Mouse (Mus musculus): ENCODE results near the gene Xrn1. TPM values are rescaled to one million over a fixed set of nuclear protein-coding genes. Genes with fewer than 3 reads are reported as not detected.
"Not testable (repeated sequence)": the region's sequence is repeated elsewhere in the genome, so short reads cannot be mapped to it uniquely, and the experiment has no call there.

Gene Xrn1
- polyA plus RNA-seq, 1 experiment: 16.9 TPM

- 85% methylated on average over 2 of the region's 2 CpGs for WGBS
- TF ChIP-seq CTCF (IDR thresholded peaks at IDR 0.05; ENCODE audit: control insufficient read depth, insufficient read depth, low read length) (no peak), POLR2A (IDR thresholded peaks at IDR 0.05; ENCODE audit: borderline replicate concordance, control insufficient read depth, low read depth, low read length) (no peak)
- H3K4me1 ChIP-seq (ENCODE audit: control insufficient read depth, insufficient read depth, low read length): no peaks in the 10 kb centered on the region
- no peak overlapping the region for H3K27ac ChIP-seq (ENCODE audit: control insufficient read depth, insufficient read depth, low read depth, low read length, poor library complexity)
- H3K4me3 ChIP-seq (replicated peaks; ENCODE audit: control insufficient read depth, low read depth, low read length): no peak overlapping the region
Observed at GRCm38 (mm10) chr9:96063083-96063802, 108.7 kb downstream of the Xrn1 start.

GRCm38 (mm10) chr9:96063803-96064475 is 109.4 kb downstream of the Xrn1 start:
- no peak for TF ChIP-seq CTCF (IDR thresholded peaks at IDR 0.05; ENCODE audit: control insufficient read depth, insufficient read depth, low read length)
- 69% methylated on average over 5 of the region's 5 CpGs for WGBS
- Histone ChIP-seq H3K4me1 (ENCODE audit: control insufficient read depth, insufficient read depth, low read length) (no peaks in the 10 kb centered on the region), H3K4me3 (replicated peaks; ENCODE audit: control insufficient read depth, low read depth, low read length) (no peak overlapping the region), H3K27ac (ENCODE audit: control insufficient read depth, insufficient read depth, low read depth, low read length, poor library complexity) (no peak overlapping the region)

- Histone ChIP-seq H3K4me1 (ENCODE audit: control insufficient read depth, insufficient read depth, low read length) (no peaks in the 10 kb centered on the region), H3K4me3 (replicated peaks; ENCODE audit: control insufficient read depth, low read depth, low read length) (no peak overlapping the region), H3K27ac (ENCODE audit: control insufficient read depth, insufficient read depth, low read depth, low read length, poor library complexity) (no peak overlapping the region)
- WGBS: 50% methylated on average over 2 of the region's 2 CpGs
- TF ChIP-seq CTCF (IDR thresholded peaks at IDR 0.05; ENCODE audit: control insufficient read depth, insufficient read depth, low read length) (no peak), POLR2A (IDR thresholded peaks at IDR 0.05; ENCODE audit: borderline replicate concordance, control insufficient read depth, low read depth, low read length) (no peak)
Observed at GRCm38 (mm10) chr9:96067507-96067906, 112.9 kb downstream of the Xrn1 start.

- H3K4me3 ChIP-seq (replicated peaks; ENCODE audit: control insufficient read depth, low read depth, low read length): no peak overlapping the region
- 92% methylated on average over 13 of the region's 13 CpGs for WGBS
- H3K27ac ChIP-seq (ENCODE audit: control insufficient read depth, insufficient read depth, low read depth, low read length, poor library complexity): no peak overlapping the region
- TF ChIP-seq POLR2A (IDR thresholded peaks at IDR 0.05; ENCODE audit: borderline replicate concordance, control insufficient read depth, low read depth, low read length) (no peak), CTCF (IDR thresholded peaks at IDR 0.05; ENCODE audit: control insufficient read depth, insufficient read depth, low read length) (no peak)
- H3K4me1 ChIP-seq (ENCODE audit: control insufficient read depth, insufficient read depth, low read length): no peaks in the 10 kb centered on the region
Observed at GRCm38 (mm10) chr9:96078752-96079315, 124.3 kb downstream of the Xrn1 start.

- Histone ChIP-seq H3K4me3 (replicated peaks; ENCODE audit: control insufficient read depth, low read depth, low read length) (no peak overlapping the region), H3K27ac (ENCODE audit: control insufficient read depth, insufficient read depth, low read depth, low read length, poor library complexity) (no peak overlapping the region), H3K4me1 (ENCODE audit: control insufficient read depth, insufficient read depth, low read length) (no peaks in the 10 kb centered on the region)
- TF ChIP-seq CTCF (IDR thresholded peaks at IDR 0.05; ENCODE audit: control insufficient read depth, insufficient read depth, low read length): no peak
- no peak for TF ChIP-seq POLR2A (IDR thresholded peaks at IDR 0.05; ENCODE audit: borderline replicate concordance, control insufficient read depth, low read depth, low read length)
- 90% methylated on average over 6 of the region's 6 CpGs for WGBS
Observed at GRCm38 (mm10) chr9:96085293-96085692, 130.7 kb downstream of the Xrn1 start.

GRCm38 (mm10) chr9:96087671-96088070 is 133.1 kb downstream of the Xrn1 start:
- Histone ChIP-seq H3K4me3 (replicated peaks; ENCODE audit: control insufficient read depth, low read depth, low read length) (no peak overlapping the region), H3K27ac (ENCODE audit: control insufficient read depth, insufficient read depth, low read depth, low read length, poor library complexity) (no peak overlapping the region), H3K4me1 (ENCODE audit: control insufficient read depth, insufficient read depth, low read length) (no peaks in the 10 kb centered on the region)
- TF ChIP-seq CTCF (IDR thresholded peaks at IDR 0.05; ENCODE audit: control insufficient read depth, insufficient read depth, low read length) (no peak), POLR2A (IDR thresholded peaks at IDR 0.05; ENCODE audit: borderline replicate concordance, control insufficient read depth, low read depth, low read length) (no peak)
- WGBS: 91% methylated on average over 2 of the region's 2 CpGs

- WGBS: 86% methylated on average over 3 of the region's 3 CpGs
- not testable (repeated sequence) for H3K4me1 ChIP-seq (ENCODE audit: control insufficient read depth, insufficient read depth, low read length); H3K27ac ChIP-seq (ENCODE audit: control insufficient read depth, insufficient read depth, low read depth, low read length, poor library complexity); H3K4me3 ChIP-seq (replicated peaks; ENCODE audit: control insufficient read depth, low read depth, low read length)
Observed at GRCm38 (mm10) chr9:96088456-96088855, 133.9 kb downstream of the Xrn1 start.

- WGBS: 82% methylated on average over 10 of the region's 10 CpGs
- H3K27ac ChIP-seq (ENCODE audit: control insufficient read depth, insufficient read depth, low read depth, low read length, poor library complexity); H3K4me3 ChIP-seq (replicated peaks; ENCODE audit: control insufficient read depth, low read depth, low read length); H3K4me1 ChIP-seq (ENCODE audit: control insufficient read depth, insufficient read depth, low read length): not testable (repeated sequence)
Observed at GRCm38 (mm10) chr9:96092637-96093036, 138.1 kb downstream of the Xrn1 start.
